Mouse (Mus musculus) v-Abl transformed pro-B cells (cell line): ENCODE measurements around the gene Adcy10.

Experiments
- in situ Hi-C, 2 experiments: fragments of 400-800 bp; cut with MboI; formaldehyde crosslinking; loops; one replicate each; pipeline ENCODE4 v1.15.1; 2025; ENCODE audit not compliant: unreplicated experiment in 2 of 2

The Adcy10 gene

GRCm38 (mm10) chr1:165590760-165591159 lies 105.8 kb downstream of the Adcy10 start:
- in situ Hi-C loops, result loop anchor here in 1 of 2 experiments (25.0 kb wide), 1 partner anchor 478 kb away; no protein-coding TSS in a partner anchor

GRCm38 (mm10) chr1:165592295-165593082 lies 107.5 kb downstream of the Adcy10 start:
- in situ Hi-C loops, result loop anchor here in 1 of 2 experiments (25.0 kb wide), 1 partner anchor 480 kb away; no protein-coding TSS in a partner anchor

GRCm38 (mm10) chr1:165594699-165595421 lies 109.9 kb downstream of the Adcy10 start:
- in situ Hi-C loops, result loop anchor here (5.0 to 25.0 kb wide), 2 partner anchors 37 to 483 kb away; partner anchors contain the start of gene Mpzl1 (in 1 of the 2)

GRCm38 (mm10) chr1:165601775-165602280 lies 116.8 kb downstream of the Adcy10 start:
- in situ Hi-C loops, result no loop called here

GRCm38 (mm10) chr1:165603218-165603617 lies 118.2 kb downstream of the Adcy10 start:
- in situ Hi-C loops, result no loop called here

GRCm38 (mm10) chr1:165604203-165604602 lies 119.2 kb downstream of the Adcy10 start:
- in situ Hi-C loops, result no loop called here

- in situ Hi-C loops, result no loop called here
Measured at GRCm38 (mm10) chr1:165605108-165605507, 120.1 kb downstream of the Adcy10 start.

- in situ Hi-C loops, result no loop called here
Measured at GRCm38 (mm10) chr1:165605774-165606173, 120.8 kb downstream of the Adcy10 start.

- in situ Hi-C loops, result no loop called here
Measured at GRCm38 (mm10) chr1:165608904-165609303, 123.9 kb downstream of the Adcy10 start.

- in situ Hi-C loops, result no loop called here
Measured at GRCm38 (mm10) chr1:165609495-165610320, 124.7 kb downstream of the Adcy10 start.

GRCm38 (mm10) chr1:165610321-165610999 lies 125.5 kb downstream of the Adcy10 start:
- in situ Hi-C loops, result no loop called here

- in situ Hi-C loops, result no loop called here
Measured at GRCm38 (mm10) chr1:165612714-165613113, 127.7 kb downstream of the Adcy10 start.

- in situ Hi-C loops, result no loop called here
Measured at GRCm38 (mm10) chr1:165613926-165614325, 128.9 kb downstream of the Adcy10 start.

- in situ Hi-C loops, result no loop called here
Measured at GRCm38 (mm10) chr1:165614793-165615192, 129.8 kb downstream of the Adcy10 start.

- in situ Hi-C loops, result no loop called here
Measured at GRCm38 (mm10) chr1:165616652-165617051, 131.7 kb downstream of the Adcy10 start.

GRCm38 (mm10) chr1:165617166-165617891 lies 132.3 kb downstream of the Adcy10 start:
- in situ Hi-C loops, result no loop called here

- in situ Hi-C loops, result no loop called here
Measured at GRCm38 (mm10) chr1:165618201-165618624, 133.2 kb downstream of the Adcy10 start.

GRCm38 (mm10) chr1:165625058-165625457 lies 140.1 kb downstream of the Adcy10 start:
- in situ Hi-C loops, result no loop called here

GRCm38 (mm10) chr1:165625896-165626295 lies 140.9 kb downstream of the Adcy10 start:
- in situ Hi-C loops, result no loop called here
